Mouse (Mus musculus) MEL (cell line): ENCODE results near the gene Zfp418. TPM values are rescaled to one million over a fixed set of nuclear protein-coding genes. Genes with fewer than 3 reads are reported as not detected.
A peak's percentile ranks its signal among the peaks of the same experiment; 100 is the strongest.
"Not testable (repeated sequence)": the region's sequence is repeated elsewhere in the genome, so short reads cannot be mapped to it uniquely, and the experiment has no call there.

Experiments used
- DNase-seq: peaks from one replicate; pipeline ENCODE4 v3.0.0; 2011; ENCODE audit warnings: low read depth, low spot score
- H3K27ac ChIP-seq: 2 replicates; pipeline ENCODE4 v1.5.1; 2012; ENCODE audit warnings: low read depth, mild to moderate bottlenecking, control low read depth, low read length, moderate library complexity; ENCODE audit not compliant: control insufficient read depth
- H3K27me3 ChIP-seq, 2 experiments: fragments of 150-350 bp in 1 of 2; sonication (generic) in 1 of 2; 2 replicates each; pipeline ENCODE4 v1.6.1; 2012; ENCODE audit warnings: low read length in 2 of 2, mild to moderate bottlenecking in 2 of 2, improper control_type of control experiment in 1 of 2, moderate library complexity in 1 of 2; ENCODE audit not compliant: insufficient read depth in 2 of 2, control insufficient read depth in 1 of 2
- H3K36me3 ChIP-seq, 2 experiments: 2 replicates each; pipeline ENCODE4 v1.6.1; 2012 to 2014; ENCODE audit warnings: low read length in 2 of 2, improper control_type of control experiment in 1 of 2, inconsistent platforms in 1 of 2, mild to moderate bottlenecking in 1 of 2; ENCODE audit not compliant: insufficient read depth in 2 of 2, control insufficient read depth in 1 of 2
- H3K4me1 ChIP-seq, 2 experiments: fragments of 150-350 bp in 1 of 2; sonication (generic) in 1 of 2; 2 replicates each; pipeline ENCODE4 v1.6.1; 2012; ENCODE audit warnings: low read length in 2 of 2, improper control_type of control experiment in 1 of 2, mild to moderate bottlenecking in 1 of 2; ENCODE audit not compliant: insufficient read depth in 2 of 2, control insufficient read depth in 1 of 2
- H3K4me3 ChIP-seq, 2 experiments: fragments of 150-350 bp in 1 of 2; sonication (generic) in 1 of 2; 2 replicates each; pipeline ENCODE4 v1.5.1; 2012; ENCODE audit warnings: low read depth in 2 of 2, low read length in 2 of 2, mild to moderate bottlenecking in 2 of 2, moderate library complexity in 2 of 2, control low read depth in 1 of 2, improper control_type of control experiment in 1 of 2; ENCODE audit not compliant: control insufficient read depth in 1 of 2, insufficient read depth in 1 of 2
- H3K79me2 ChIP-seq: 2 replicates; pipeline ENCODE4 v1.6.1; 2012; ENCODE audit warnings: mild to moderate bottlenecking, low read length, moderate library complexity; ENCODE audit not compliant: control insufficient read depth, poor library complexity, insufficient read depth
- H3K9ac ChIP-seq: 2 replicates; pipeline ENCODE4 v1.6.1; 2012; ENCODE audit warnings: low read depth, mild to moderate bottlenecking, control low read depth, low read length, moderate library complexity; ENCODE audit not compliant: control insufficient read depth, poor library complexity, severe bottlenecking
- H3K9me3 ChIP-seq: fragments of 150-350 bp; sonication (generic); replicated peaks from 2 replicates; pipeline ENCODE4 v1.6.1; 2012; ENCODE audit warnings: mild to moderate bottlenecking, low read length, improper control_type of control experiment, moderate library complexity; ENCODE audit not compliant: insufficient read depth
- CHD1 ChIP-seq: IDR thresholded peaks from 2 replicates; pipeline ENCODE4 v1.6.1; 2012; ENCODE audit warnings: low read depth, mild to moderate bottlenecking, inconsistent platforms, low read length, improper control_type of control experiment
- CTCF ChIP-seq, 3 experiments: IDR thresholded peaks in 2 of 3; conservative IDR thresholded peaks in 1 of 3; 2 replicates each; pipeline ENCODE4 v1.5.1; 2011 to 2012; ENCODE audit warnings: low read length in 3 of 3, low read depth in 2 of 3, mild to moderate bottlenecking in 2 of 3, improper control_type of control experiment in 1 of 3, inconsistent platforms in 1 of 3, mixed read lengths in 1 of 3, moderate library complexity in 1 of 3; ENCODE audit not compliant: control insufficient read depth in 1 of 3, insufficient read depth in 1 of 3, poor library complexity in 1 of 3, severe bottlenecking in 1 of 3
- E2F4 ChIP-seq: IDR thresholded peaks from 2 replicates; pipeline ENCODE4 v1.6.1; 2011; ENCODE audit warnings: low read depth, low read length, improper control_type of control experiment, borderline replicate concordance
- ELF1 ChIP-seq: IDR thresholded peaks from 2 replicates; pipeline ENCODE4 v1.6.1; 2014; ENCODE audit warnings: low read depth, mild to moderate bottlenecking, inconsistent platforms, low read length, improper control_type of control experiment, moderate library complexity
- ETS1 ChIP-seq: IDR thresholded peaks from 2 replicates; pipeline ENCODE4 v1.6.1; 2012; ENCODE audit warnings: low read depth, mild to moderate bottlenecking, inconsistent platforms, low read length, improper control_type of control experiment, moderate library complexity
- GABPA ChIP-seq: IDR thresholded peaks from 2 replicates; pipeline ENCODE4 v1.6.1; 2012; ENCODE audit warnings: low read depth, mild to moderate bottlenecking, inconsistent platforms, low read length, improper control_type of control experiment, moderate library complexity
- GATA1 ChIP-seq: IDR thresholded peaks from 2 replicates; pipeline ENCODE4 v1.6.1; 2011; ENCODE audit warnings: low read depth, low read length, improper control_type of control experiment
- HCFC1 ChIP-seq: IDR thresholded peaks from 2 replicates; pipeline ENCODE4 v1.6.1; 2012; ENCODE audit warnings: low read depth, mild to moderate bottlenecking, inconsistent platforms, low read length, improper control_type of control experiment, moderate library complexity
- JUND ChIP-seq: IDR thresholded peaks from 2 replicates; pipeline ENCODE4 v1.6.1; 2011; ENCODE audit warnings: low read depth, mild to moderate bottlenecking, improper control_type of control experiment, low read length
- KAT2A ChIP-seq: conservative IDR thresholded peaks from 2 replicates; pipeline ENCODE4 v1.6.1; 2012; ENCODE audit warnings: low read depth, low read length, improper control_type of control experiment, inconsistent platforms
- MAX ChIP-seq: IDR thresholded peaks from 2 replicates; pipeline ENCODE4 v1.6.1; 2011; ENCODE audit warnings: low read length, improper control_type of control experiment
- MEF2A ChIP-seq: IDR thresholded peaks from 2 replicates; pipeline ENCODE4 v1.6.1; 2014; ENCODE audit warnings: low read depth, mild to moderate bottlenecking, inconsistent platforms, low read length, improper control_type of control experiment; ENCODE audit not compliant: poor library complexity, insufficient replicate concordance, severe bottlenecking; ENCODE audit errors: extremely low read depth
- MXI1 ChIP-seq: IDR thresholded peaks from 2 replicates; pipeline ENCODE4 v1.6.1; 2011; ENCODE audit warnings: mild to moderate bottlenecking, low read depth, low read length, improper control_type of control experiment
- MYB ChIP-seq: IDR thresholded peaks from 2 replicates; pipeline ENCODE4 v1.6.1; 2011; ENCODE audit warnings: mild to moderate bottlenecking, low read depth, low read length, improper control_type of control experiment
- MYC ChIP-seq: IDR thresholded peaks from 2 replicates; pipeline ENCODE4 v1.6.1; 2011; ENCODE audit warnings: low read depth, mild to moderate bottlenecking, low read length, improper control_type of control experiment, moderate library complexity
- POLR2A ChIP-seq, 2 experiments: IDR thresholded peaks; 2 replicates each; pipeline ENCODE4 v1.6.1; 2011 to 2012; ENCODE audit warnings: low read length in 2 of 2, mild to moderate bottlenecking in 2 of 2, control low read depth in 1 of 2, improper control_type of control experiment in 1 of 2, low read depth in 1 of 2, moderate library complexity in 1 of 2; ENCODE audit not compliant: control insufficient read depth in 1 of 2, insufficient read depth in 1 of 2, poor library complexity in 1 of 2
- POLR2AphosphoS2 ChIP-seq: IDR thresholded peaks from 2 replicates; pipeline ENCODE4 v1.6.1; 2011; ENCODE audit warnings: low read length, improper control_type of control experiment
- RAD21 ChIP-seq: IDR thresholded peaks from 2 replicates; pipeline ENCODE4 v1.6.1; 2011; ENCODE audit warnings: mild to moderate bottlenecking, low read depth, low read length, improper control_type of control experiment
- SIN3A ChIP-seq: IDR thresholded peaks from 2 replicates; pipeline ENCODE4 v1.6.1; 2012; ENCODE audit warnings: low read length, improper control_type of control experiment, inconsistent platforms
- TBP ChIP-seq: IDR thresholded peaks from 2 replicates; pipeline ENCODE4 v1.8.0; 2011; ENCODE audit warnings: low read depth, low read length, improper control_type of control experiment
- TCF12 ChIP-seq: IDR thresholded peaks from 2 replicates; pipeline ENCODE4 v1.6.1; 2014; ENCODE audit warnings: low read depth, mild to moderate bottlenecking, inconsistent platforms, low read length, improper control_type of control experiment, moderate library complexity
- ZMIZ1 ChIP-seq: IDR thresholded peaks from 2 replicates; pipeline ENCODE4 v1.6.1; 2012; ENCODE audit warnings: low read depth, mild to moderate bottlenecking, inconsistent platforms, low read length, improper control_type of control experiment, moderate library complexity
- ZNF384 ChIP-seq: IDR thresholded peaks from 2 replicates; pipeline ENCODE4 v1.6.1; 2012; ENCODE audit warnings: low read depth, mild to moderate bottlenecking, inconsistent platforms, low read length, improper control_type of control experiment
- polyA plus RNA-seq, 2 experiments: library from polyadenylated mRNA; stranded (reverse) in 1 of 2; unstranded in 1 of 2; fragments of >175 nt in 1 of 2; fragments of >200 nt in 1 of 2; gene quantifications; 2 replicates each; pipeline versions ENCODE4 v1.2.1 to v1.2.4; 2012; ENCODE audit warnings: low replicate concordance in 2 of 2, low read depth in 1 of 2; ENCODE audit not compliant: insufficient read length in 2 of 2, insufficient read depth in 1 of 2, missing spikeins in 1 of 2
- total RNA-seq: library from RNA; depleted of rRNA; stranded (reverse); fragments of 300-350 nt; gene quantifications from 2 replicates; pipeline ENCODE4 v1.2.3, GENCODE M21; 2012

Zfp418 gene
- total and polyA plus RNA-seq, 3 experiments: 0.47 to 0.50 TPM; not detected in 1

DNA sequence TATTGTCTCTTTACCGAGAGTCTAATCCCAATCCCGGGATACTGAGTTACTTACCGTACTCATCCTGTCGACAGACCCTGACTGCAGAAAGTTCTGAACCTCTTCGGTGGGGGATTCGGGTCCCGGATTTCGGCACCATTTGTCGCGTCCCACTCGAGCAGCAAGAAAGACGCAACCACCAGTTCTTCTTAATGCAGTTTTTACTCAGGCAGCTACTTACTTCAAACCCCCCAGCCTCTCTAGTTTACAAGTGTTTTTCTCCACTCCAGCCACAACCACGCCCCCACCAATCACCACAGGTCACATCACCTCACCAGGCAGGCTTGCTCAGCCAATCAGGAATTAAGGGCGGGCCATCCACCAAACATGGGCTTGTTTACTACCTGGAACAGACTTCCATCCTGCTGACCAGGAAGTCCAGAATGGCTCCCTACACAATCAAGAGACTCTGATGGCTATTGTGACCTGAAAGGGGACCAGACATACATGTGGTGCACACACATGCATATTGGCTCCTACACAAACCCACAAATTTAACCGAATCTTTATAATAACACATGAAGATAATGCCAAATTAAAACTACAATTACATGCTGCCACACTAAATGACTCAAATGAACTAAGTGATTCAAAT is 40.5 kb upstream of the Zfp418 start:
- H3K9me3 ChIP-seq, H3K79me2 ChIP-seq, H3K27me3 ChIP-seq, H3K4me1 ChIP-seq, H3K36me3 ChIP-seq: not testable (repeated sequence)
- TF ChIP-seq POLR2A (IDR thresholded peaks at IDR 0.05; ENCODE audit: control insufficient read depth in 1 of 2, insufficient read depth in 1 of 2, low read depth in 1 of 2, low read length in 2 of 2, poor library complexity in 1 of 2) (peak in 1 of 2 experiments; percentile 34; a peak in 1 of 4 replicates), TBP (peak; percentile 35; the same call in 1 of the 2 replicates), SIN3A (peak; percentile 44), ZMIZ1 (peak; percentile 50; the same call in 1 of the 2 replicates), HCFC1 (0 out of 2 replicates have a peak, but pooled peaks have one; percentile 43), ELF1 (peak; percentile 64; the same call in 1 of the 2 replicates)
- peak; percentile 67 for DNase-seq
- Histone ChIP-seq H3K27ac (peak overlapping the region; percentile 56; the same call in 1 of the 2 replicates), H3K9ac (peak overlapping the region; percentile 68), H3K4me3 (peak overlapping the region; percentile 88 to 97)

- Histone ChIP-seq H3K27ac (no peak overlapping the region), H3K4me1 (peaks cover 0 to 2% of the 10 kb centered on the region in 2 experiments; a peak in 1 of 4 replicates), H3K9ac (no peak overlapping the region), H3K79me2 (no peaks in the 10 kb centered on the region), H3K4me3 (no peak overlapping the region), H3K27me3 (no peaks in the 10 kb centered on the region), H3K9me3 (no peaks in the 10 kb centered on the region), H3K36me3 (peaks cover 0 to 3% of the 10 kb centered on the region in 2 experiments; a peak in 1 of 4 replicates)
- DNase-seq: no peak
- TF ChIP-seq JUND: no peak
- TF ChIP-seq ZNF384: no peak
- no peak for TF ChIP-seq TBP
Measured at GRCm38 (mm10) chr7:7132751-7133150, 38.4 kb upstream of the Zfp418 start.

DNA sequence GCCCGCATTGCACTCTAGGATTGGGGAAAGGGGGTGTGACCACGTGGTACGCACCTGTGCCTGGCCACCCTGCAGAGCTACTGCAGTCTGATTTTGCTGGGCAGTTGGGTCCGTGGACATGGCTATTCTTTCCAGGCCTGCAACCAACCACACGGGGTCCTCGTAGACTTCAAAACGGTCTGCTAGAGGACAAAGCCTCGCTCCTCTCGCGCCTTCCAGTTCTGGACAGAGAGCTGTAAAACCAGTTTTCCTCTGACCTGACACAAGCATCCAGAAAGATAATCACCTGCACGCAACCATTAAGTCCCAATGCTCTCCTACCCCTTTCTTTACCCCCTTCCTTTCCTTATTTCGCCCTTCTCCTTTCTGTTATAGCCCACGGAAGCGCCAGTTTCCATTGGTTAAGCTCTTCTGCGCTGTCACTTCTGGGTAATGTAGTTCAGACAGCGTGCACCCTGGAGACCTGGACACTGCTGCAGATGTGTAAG is 34.7 kb upstream of the Zfp418 start, which contains the start of gene Zfp773:
TSS of gene Zfp773 (minus strand) at position 377 of the 488 bp plus-strand sequence.
- Histone ChIP-seq H3K79me2 (no peaks in the 10 kb centered on the region), H3K36me3 (no peaks in the 10 kb centered on the region), H3K27me3 (no peaks in the 10 kb centered on the region), H3K4me3 (no peak within 1 kb of the TSS), H3K4me1 (no peaks in the 10 kb centered on the region), H3K9me3 (no peaks in the 10 kb centered on the region), H3K9ac (no peak within 1 kb of the TSS), H3K27ac (no peak within 1 kb of the TSS)
- no peak for DNase-seq
- TF ChIP-seq MAX (no peak), GATA1 (no peak), MYC (no peak), KAT2A (no peak), ZNF384 (no peak), CHD1 (no peak), E2F4 (no peak), TBP (no peak), CTCF (IDR thresholded peaks at IDR 0.05 in 2 of 3, conservative IDR thresholded peaks at IDR 0.05 in 1 of 3; ENCODE audit: control insufficient read depth in 1 of 3, insufficient read depth in 1 of 3, low read depth in 2 of 3, low read length in 3 of 3, poor library complexity in 1 of 3, severe bottlenecking in 1 of 3) (no peak), MEF2A (no peak), ELF1 (no peak), POLR2AphosphoS2 (no peak), TCF12 (no peak), RAD21 (no peak), ETS1 (no peak), HCFC1 (no peak), MYB (no peak), GABPA (no peak), MXI1 (no peak)
